Mouse (Mus musculus): ENCODE data around the gene Sel1l2. TPM values are rescaled to one million over a fixed set of nuclear protein-coding genes. Genes with fewer than 3 reads are reported as not detected.

Gene Sel1l2
- polyA plus RNA-seq (2015; fragmentation: Nextera tagmentation; extraction: Ambion mirVana) = not detected in 2 replicates

DNA sequence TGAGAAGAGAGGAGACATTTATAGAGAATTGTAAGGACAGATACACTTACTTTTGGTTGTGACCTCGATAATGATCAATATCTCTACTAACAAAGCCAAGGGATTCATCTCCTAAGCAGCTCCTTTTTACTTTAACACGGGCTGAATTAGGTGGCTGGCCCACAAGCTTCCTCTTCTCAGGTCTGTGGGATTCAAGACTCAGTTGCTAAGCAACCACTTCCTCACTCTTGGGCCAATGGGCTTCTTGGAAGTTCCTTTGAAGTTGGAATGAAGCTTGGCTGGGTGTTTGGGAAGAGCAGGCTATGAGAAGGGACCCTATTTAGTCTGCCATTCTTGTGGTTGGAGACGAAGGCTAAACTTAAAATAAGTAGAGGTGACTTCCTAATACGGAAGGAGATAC is at the start of gene Sel1l2:
TSS of gene Sel1l2 (minus strand) at position 182 of the 400 bp plus-strand sequence.
- Histone ChIP-seq H3K27me3 (ENCODE audit: control insufficient read depth, insufficient read depth, low read depth, low read length) (no peaks in the 10 kb centered on the region), H3K27ac (ENCODE audit: low read length) (no peak within 1 kb of the TSS), H3K9ac (ENCODE audit: low read depth, low read length) (no peak within 1 kb of the TSS), H3K9me3 (replicated peaks; ENCODE audit: control insufficient read depth, low read length) (no peaks in the 10 kb centered on the region), H3K4me3 (ENCODE audit: low read depth, low read length) (no peak within 1 kb of the TSS), H3K4me1 (ENCODE audit: control insufficient read depth, low read depth, low read length) (no peaks in the 10 kb centered on the region), H3K36me3 (ENCODE audit: control insufficient read depth, insufficient read depth) (no peaks in the 10 kb centered on the region), H3K4me2 (ENCODE audit: low read depth, low read length) (no peak within 1 kb of the TSS)
- ATAC-seq (ENCODE audit: low read depth) = no peak
- WGBS (ENCODE audit: insufficient replicate concordance) = 24% methylated on average over 4 of the region's 4 CpGs

DNA sequence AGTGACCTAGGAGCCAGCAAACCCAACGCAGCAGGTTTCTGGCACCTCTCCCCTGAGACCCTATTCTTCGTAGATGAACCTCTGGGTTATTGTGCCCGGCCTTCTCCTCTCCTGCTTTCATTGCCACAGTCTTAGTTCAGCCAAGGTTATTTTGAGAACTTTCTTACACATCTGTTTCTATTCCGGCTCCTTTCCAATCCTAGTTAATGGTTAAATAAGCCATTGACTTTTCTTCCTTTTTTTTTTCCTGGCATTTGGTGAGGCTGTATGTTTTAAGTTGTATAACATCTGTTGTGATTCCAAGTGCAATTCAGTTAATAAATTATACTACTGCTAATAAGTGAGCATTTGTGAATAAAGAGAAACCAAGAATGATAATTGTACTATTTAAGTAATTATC is 49.6 kb upstream of the Sel1l2 start:
- WGBS (ENCODE audit: insufficient replicate concordance) = 65% methylated on average over 4 of the region's 4 CpGs
- Histone ChIP-seq H3K27me3 (ENCODE audit: control insufficient read depth, insufficient read depth, low read depth, low read length) (no peaks in the 10 kb centered on the region), H3K4me2 (ENCODE audit: low read depth, low read length) (no peak overlapping the region), H3K9me3 (replicated peaks; ENCODE audit: control insufficient read depth, low read length) (no peaks in the 10 kb centered on the region), H3K36me3 (ENCODE audit: control insufficient read depth, insufficient read depth) (no peaks in the 10 kb centered on the region), H3K27ac (ENCODE audit: low read length) (no peak overlapping the region), H3K4me3 (ENCODE audit: low read depth, low read length) (no peak overlapping the region), H3K9ac (ENCODE audit: low read depth, low read length) (no peak overlapping the region), H3K4me1 (ENCODE audit: control insufficient read depth, low read depth, low read length) (no peaks in the 10 kb centered on the region)
- no peak for ATAC-seq (ENCODE audit: low read depth)

DNA sequence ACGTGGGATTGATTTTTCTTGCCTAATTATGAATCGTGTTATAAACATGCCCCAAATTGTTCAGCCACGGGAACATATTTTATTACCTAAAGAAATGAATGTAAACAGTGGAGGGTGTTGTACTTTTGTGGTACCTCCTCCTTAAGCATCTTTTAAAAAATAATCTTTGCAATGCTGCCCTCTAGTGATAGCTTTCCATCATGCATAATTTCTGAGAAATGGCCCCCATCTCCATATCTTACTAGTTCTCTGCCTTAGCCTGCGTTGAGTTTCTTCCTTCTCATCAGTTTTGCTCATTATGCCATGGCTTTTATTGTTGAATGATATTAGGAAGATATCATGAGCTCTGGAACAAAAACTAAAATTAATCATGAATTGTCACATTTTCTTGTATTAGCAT is 37.8 kb upstream of the Sel1l2 start:
- Histone ChIP-seq H3K9ac (ENCODE audit: low read depth, low read length) (no peak overlapping the region), H3K27ac (ENCODE audit: low read length) (no peak overlapping the region), H3K4me1 (ENCODE audit: control insufficient read depth, low read depth, low read length) (no peaks in the 10 kb centered on the region), H3K9me3 (replicated peaks; ENCODE audit: control insufficient read depth, low read length) (no peaks in the 10 kb centered on the region), H3K4me3 (ENCODE audit: low read depth, low read length) (no peak overlapping the region), H3K4me2 (ENCODE audit: low read depth, low read length) (no peak overlapping the region), H3K27me3 (ENCODE audit: control insufficient read depth, insufficient read depth, low read depth, low read length) (no peaks in the 10 kb centered on the region), H3K36me3 (ENCODE audit: control insufficient read depth, insufficient read depth) (no peaks in the 10 kb centered on the region)
- WGBS (ENCODE audit: insufficient replicate concordance) = 10% methylated on average over 4 of the region's 4 CpGs
- no peak for ATAC-seq (ENCODE audit: low read depth)

GRCm38 (mm10) chr2:140425844-140426243 is 36.3 kb upstream of the Sel1l2 start:
- no peaks in the 10 kb centered on the region for H3K9me3 ChIP-seq (replicated peaks; ENCODE audit: control insufficient read depth, low read length)
- H3K4me3 ChIP-seq (ENCODE audit: low read depth, low read length) = no peak overlapping the region
- no peaks in the 10 kb centered on the region for H3K27me3 ChIP-seq (ENCODE audit: control insufficient read depth, insufficient read depth, low read depth, low read length)
- no peaks in the 10 kb centered on the region for H3K4me1 ChIP-seq (ENCODE audit: control insufficient read depth, low read depth, low read length)
- H3K27ac ChIP-seq (ENCODE audit: low read length) = no peak overlapping the region
- H3K36me3 ChIP-seq (ENCODE audit: control insufficient read depth, insufficient read depth) = no peaks in the 10 kb centered on the region
- H3K4me2 ChIP-seq (ENCODE audit: low read depth, low read length) = no peak overlapping the region
- ATAC-seq (ENCODE audit: low read depth) = no peak
- H3K9ac ChIP-seq (ENCODE audit: low read depth, low read length) = no peak overlapping the region

DNA sequence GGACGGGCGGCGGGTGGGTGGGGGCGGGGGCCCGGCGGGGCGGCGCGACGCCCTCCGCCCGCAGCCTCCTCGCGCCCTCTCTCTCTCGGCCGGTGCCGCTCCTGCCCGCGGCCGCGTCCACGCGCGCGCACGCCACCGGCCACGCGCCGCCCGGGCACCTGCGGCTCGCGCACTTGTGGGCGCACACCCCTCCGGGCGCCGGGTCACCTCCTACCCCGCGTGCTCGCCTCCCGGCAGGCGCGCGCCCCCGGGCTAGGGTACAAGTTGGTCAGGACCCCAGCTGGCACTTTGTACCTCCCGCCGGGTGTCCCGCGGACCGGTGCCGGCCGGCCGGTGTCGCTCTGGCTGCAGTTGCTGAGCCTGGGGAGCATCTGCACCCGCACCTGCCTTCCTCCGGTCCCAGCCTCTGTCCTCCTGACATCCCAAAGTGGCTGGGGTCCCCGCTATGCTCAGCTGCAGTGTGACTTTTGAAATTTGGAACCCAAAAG is 6.3 kb upstream of the Sel1l2 start:
- WGBS (ENCODE audit: insufficient replicate concordance) = under 1% methylated on average over 47 of the region's 58 CpGs
- H3K4me2 ChIP-seq (ENCODE audit: low read depth, low read length) = peak overlapping the region; percentile 98
- H3K36me3 ChIP-seq (ENCODE audit: control insufficient read depth, insufficient read depth) = no peaks in the 10 kb centered on the region
- peak; percentile 37 for ATAC-seq (ENCODE audit: low read depth)
- peaks cover 16% of the 10 kb centered on the region for H3K27me3 ChIP-seq (ENCODE audit: control insufficient read depth, insufficient read depth, low read depth, low read length)
- H3K9ac ChIP-seq (ENCODE audit: low read depth, low read length) = peak overlapping the region; percentile 64
- peaks cover 8% of the 10 kb centered on the region for H3K4me1 ChIP-seq (ENCODE audit: control insufficient read depth, low read depth, low read length)
- peak overlapping the region; percentile 70 for H3K4me3 ChIP-seq (ENCODE audit: low read depth, low read length)
- no peaks in the 10 kb centered on the region for H3K9me3 ChIP-seq (replicated peaks; ENCODE audit: control insufficient read depth, low read length)
- H3K27ac ChIP-seq (ENCODE audit: low read length) = no peak overlapping the region

DNA sequence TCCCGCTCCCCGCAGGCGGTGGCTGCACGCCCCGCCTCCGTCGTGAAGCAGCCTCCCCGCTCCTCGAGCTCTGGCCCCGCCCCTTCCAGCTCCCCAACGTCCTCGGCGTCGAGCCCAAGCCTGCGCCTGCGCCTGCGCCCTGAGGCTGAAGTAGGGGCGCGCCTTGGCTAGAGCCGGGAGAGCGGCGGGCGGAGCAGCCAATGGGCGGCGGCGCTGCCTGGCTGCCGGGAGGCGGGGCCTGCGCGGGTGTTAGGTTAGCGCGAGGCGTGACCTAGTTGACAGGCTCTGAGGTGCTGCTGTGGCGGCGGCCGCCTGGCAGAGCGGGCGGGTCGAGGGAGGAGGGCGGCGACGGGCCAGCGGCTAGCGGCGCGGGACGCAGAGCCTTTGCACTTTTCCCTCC is 5.7 kb upstream of the Sel1l2 start, which contains the start of gene Macrod2:
TSS of gene Macrod2 (plus strand) at position 131 of the 400 bp plus-strand sequence.
- H3K9ac ChIP-seq (ENCODE audit: low read depth, low read length) = peak within 1 kb of the TSS; percentile 64
- H3K27me3 ChIP-seq (ENCODE audit: control insufficient read depth, insufficient read depth, low read depth, low read length) = peaks cover 16% of the 10 kb centered on the region
- ATAC-seq (ENCODE audit: low read depth) = peak; percentile 98
- peaks cover 8% of the 10 kb centered on the region for H3K4me1 ChIP-seq (ENCODE audit: control insufficient read depth, low read depth, low read length)
- no peaks in the 10 kb centered on the region for H3K9me3 ChIP-seq (replicated peaks; ENCODE audit: control insufficient read depth, low read length)
- WGBS (ENCODE audit: insufficient replicate concordance) = 0% methylated on average over 44 of the region's 47 CpGs
- peak within 1 kb of the TSS; percentile 98 for H3K4me2 ChIP-seq (ENCODE audit: low read depth, low read length)
- H3K36me3 ChIP-seq (ENCODE audit: control insufficient read depth, insufficient read depth) = no peaks in the 10 kb centered on the region
- no peak within 1 kb of the TSS for H3K27ac ChIP-seq (ENCODE audit: low read length)
- peak within 1 kb of the TSS; percentile 70 for H3K4me3 ChIP-seq (ENCODE audit: low read depth, low read length)

DNA sequence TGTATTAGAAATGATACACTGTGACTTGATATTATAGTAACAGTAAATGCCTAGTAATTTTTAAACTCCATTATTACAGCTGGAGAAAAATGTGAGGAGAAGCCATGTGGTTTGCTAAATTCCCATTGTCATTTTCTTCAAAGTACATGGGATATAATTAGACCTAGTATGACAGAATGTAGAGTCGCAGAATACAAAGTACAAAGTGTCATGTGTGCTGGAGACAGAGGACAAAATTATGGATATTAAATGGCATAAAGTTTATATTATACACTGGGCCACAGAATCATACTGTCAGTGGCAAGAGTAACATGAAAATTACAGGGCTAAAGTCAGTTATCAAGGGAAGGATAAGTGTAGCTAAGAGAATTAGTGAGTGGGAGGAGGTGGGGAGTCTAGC is 24.7 kb downstream of the Sel1l2 start:
- H3K27me3 ChIP-seq (ENCODE audit: control insufficient read depth, insufficient read depth, low read depth, low read length) = no peaks in the 10 kb centered on the region
- no peaks in the 10 kb centered on the region for H3K4me1 ChIP-seq (ENCODE audit: control insufficient read depth, low read depth, low read length)
- no peak overlapping the region for H3K4me3 ChIP-seq (ENCODE audit: low read depth, low read length)
- no peak overlapping the region for H3K27ac ChIP-seq (ENCODE audit: low read length)
- no peak overlapping the region for H3K4me2 ChIP-seq (ENCODE audit: low read depth, low read length)
- WGBS (ENCODE audit: insufficient replicate concordance) = 52% methylated on average over 1 of the region's 1 CpGs
- ATAC-seq (ENCODE audit: low read depth) = no peak
- H3K9me3 ChIP-seq (replicated peaks; ENCODE audit: control insufficient read depth, low read length) = no peaks in the 10 kb centered on the region
- H3K36me3 ChIP-seq (ENCODE audit: control insufficient read depth, insufficient read depth) = no peaks in the 10 kb centered on the region
- H3K9ac ChIP-seq (ENCODE audit: low read depth, low read length) = no peak overlapping the region

- no peaks in the 10 kb centered on the region for H3K36me3 ChIP-seq (ENCODE audit: control insufficient read depth, insufficient read depth)
- no peak overlapping the region for H3K9ac ChIP-seq (ENCODE audit: low read depth, low read length)
- no peak overlapping the region for H3K4me3 ChIP-seq (ENCODE audit: low read depth, low read length)
- no peak overlapping the region for H3K4me2 ChIP-seq (ENCODE audit: low read depth, low read length)
- WGBS (ENCODE audit: insufficient replicate concordance) = 31% methylated on average over 2 of the region's 2 CpGs
- no peaks in the 10 kb centered on the region for H3K9me3 ChIP-seq (replicated peaks; ENCODE audit: control insufficient read depth, low read length)
- ATAC-seq (ENCODE audit: low read depth) = no peak
- no peak overlapping the region for H3K27ac ChIP-seq (ENCODE audit: low read length)
- no peaks in the 10 kb centered on the region for H3K27me3 ChIP-seq (ENCODE audit: control insufficient read depth, insufficient read depth, low read depth, low read length)
- no peaks in the 10 kb centered on the region for H3K4me1 ChIP-seq (ENCODE audit: control insufficient read depth, low read depth, low read length)
These were observed 29.6 kb downstream of the Sel1l2 start for GRCm38 (mm10) chr2:140359905-140360304.

- Histone ChIP-seq H3K9ac (ENCODE audit: low read depth, low read length) (no peak overlapping the region), H3K36me3 (ENCODE audit: control insufficient read depth, insufficient read depth) (no peaks in the 10 kb centered on the region), H3K9me3 (replicated peaks; ENCODE audit: control insufficient read depth, low read length) (no peaks in the 10 kb centered on the region), H3K27me3 (ENCODE audit: control insufficient read depth, insufficient read depth, low read depth, low read length) (no peaks in the 10 kb centered on the region), H3K4me2 (ENCODE audit: low read depth, low read length) (no peak overlapping the region), H3K4me3 (ENCODE audit: low read depth, low read length) (no peak overlapping the region), H3K4me1 (ENCODE audit: control insufficient read depth, low read depth, low read length) (no peaks in the 10 kb centered on the region), H3K27ac (ENCODE audit: low read length) (no peak overlapping the region)
- WGBS (ENCODE audit: insufficient replicate concordance) = 44% methylated on average over 7 of the region's 7 CpGs
- ATAC-seq (ENCODE audit: low read depth) = no peak
These were observed 47.1 kb downstream of the Sel1l2 start for GRCm38 (mm10) chr2:140342394-140342793.
